Mouse (Mus musculus) lung, embryonic 14.5 days (tissue): ENCODE results near the gene Hipk2. TPM values are rescaled to one million over a fixed set of nuclear protein-coding genes. Genes with fewer than 3 reads are reported as not detected.

ENCODE experiments used
- ATAC-seq: fragments of 200-750 bp; cut with Nextera tagmentation; 2 replicates; pipeline ENCODE4 v1.8.0; 2017; ENCODE audit warnings: mild to moderate bottlenecking, moderate TSS enrichment, moderate library complexity; ENCODE audit not compliant: insufficient read depth
- DNase-seq: peaks from one replicate; pipeline ENCODE4 v3.0.0-alpha.2; 2015
- H3K27ac ChIP-seq: fragments of 300-500 bp; sonication (generic); 2 replicates; pipeline ENCODE4 v1.5.1; 2014; ENCODE audit warnings: low read depth, mild to moderate bottlenecking, moderate library complexity
- H3K27me3 ChIP-seq: fragments of 300-500 bp; sonication (generic); 2 replicates; pipeline ENCODE4 v1.6.1; 2014; ENCODE audit warnings: low read length, control low read depth; ENCODE audit not compliant: insufficient read depth
- H3K36me3 ChIP-seq: fragments of 300-500 bp; sonication (generic); 2 replicates; pipeline ENCODE4 v1.6.1; 2014; ENCODE audit warnings: control low read depth; ENCODE audit not compliant: insufficient read depth
- H3K4me1 ChIP-seq: fragments of 300-500 bp; sonication (generic); 2 replicates; pipeline ENCODE4 v1.6.1; 2014; ENCODE audit warnings: antibody characterized with exemption, control low read depth; ENCODE audit not compliant: insufficient read depth
- H3K4me2 ChIP-seq: fragments of 300-500 bp; sonication (generic); 2 replicates; pipeline ENCODE4 v1.6.1; 2014; ENCODE audit warnings: mild to moderate bottlenecking
- H3K4me3 ChIP-seq: fragments of 300-500 bp; sonication (generic); 2 replicates; pipeline ENCODE4 v1.5.1; 2014; ENCODE audit warnings: low read depth, low read length
- H3K9ac ChIP-seq: fragments of 300-500 bp; sonication (generic); 2 replicates; pipeline ENCODE4 v1.6.1; 2014
- H3K9me3 ChIP-seq: fragments of 300-500 bp; sonication (generic); 2 replicates; pipeline ENCODE4 v1.6.1; 2016; ENCODE audit warnings: low read depth, low read length, control low read depth
- CTCF ChIP-seq: IDR thresholded peaks from 2 replicates; pipeline ENCODE4 v1.5.1; 2016; ENCODE audit warnings: antibody characterized with exemption, low read depth
- WGBS: fragments of 180-500 bp; shearing (Covaris S2); extraction: QIAGEN DNeasy Blood & Tissue Kit; methylation state at CpG from one replicate; pipeline ENCODE4 v1.1.7; 2014; 5-methylcytosine and 5-hydroxymethylcytosine counted together
- polyA plus RNA-seq: library from polyadenylated mRNA; unstranded; fragments of >200 nt; fragmentation: Nextera tagmentation; extraction: Ambion mirVana; gene quantifications from 2 replicates; pipeline ENCODE4 v1.2.1, GENCODE M21; 2014

The Hipk2 gene
- polyA plus RNA-seq, 1 experiment from 2014 or later, result 20.8 TPM

GRCm38 (mm10) chr6:38755188-38755587 lies 120.8 kb downstream of the Hipk2 start:
- ATAC-seq, result no peak
- no peaks in the 10 kb centered on the region for H3K36me3 ChIP-seq
- H3K4me1 ChIP-seq, result no peaks in the 10 kb centered on the region; the same call in 1 of the 2 replicates
- H3K9ac ChIP-seq, result no peak overlapping the region
- no peak overlapping the region for H3K27ac ChIP-seq
- DNase-seq, result no peak
- no peak overlapping the region for H3K4me3 ChIP-seq
- TF ChIP-seq CTCF, result no peak
- H3K9me3 ChIP-seq, result no peaks in the 10 kb centered on the region
- 87% methylated on average over 2 of the region's 2 CpGs for WGBS
- H3K27me3 ChIP-seq, result no peaks in the 10 kb centered on the region
- H3K4me2 ChIP-seq, result no peak overlapping the region

- Histone ChIP-seq H3K36me3 (no peaks in the 10 kb centered on the region), H3K27ac (no peak overlapping the region), H3K9ac (no peak overlapping the region), H3K4me2 (no peak overlapping the region), H3K4me1 (no peaks in the 10 kb centered on the region; the same call in 1 of the 2 replicates), H3K4me3 (no peak overlapping the region), H3K27me3 (no peaks in the 10 kb centered on the region), H3K9me3 (no peaks in the 10 kb centered on the region)
- ATAC-seq, result no peak
- WGBS, result 67% methylated on average over 2 of the region's 2 CpGs
- no peak for DNase-seq
- TF ChIP-seq CTCF, result no peak
These were observed 122.2 kb downstream of the Hipk2 start for GRCm38 (mm10) chr6:38753729-38754128.

GRCm38 (mm10) chr6:38753025-38753424 lies 122.9 kb downstream of the Hipk2 start:
- no peak overlapping the region for H3K4me3 ChIP-seq
- no peak overlapping the region for H3K9ac ChIP-seq
- WGBS, result 48% methylated on average over 2 of the region's 2 CpGs
- no peaks in the 10 kb centered on the region; the same call in 1 of the 2 replicates for H3K4me1 ChIP-seq
- no peak for DNase-seq
- no peak overlapping the region for H3K27ac ChIP-seq
- no peak overlapping the region for H3K4me2 ChIP-seq
- no peak for ATAC-seq
- H3K36me3 ChIP-seq, result no peaks in the 10 kb centered on the region
- H3K9me3 ChIP-seq, result no peaks in the 10 kb centered on the region
- TF ChIP-seq CTCF, result no peak
- no peaks in the 10 kb centered on the region for H3K27me3 ChIP-seq

- Histone ChIP-seq H3K36me3 (no peaks in the 10 kb centered on the region), H3K27ac (no peak overlapping the region), H3K4me2 (no peak overlapping the region), H3K4me3 (no peak overlapping the region), H3K9me3 (no peaks in the 10 kb centered on the region), H3K4me1 (no peaks in the 10 kb centered on the region), H3K27me3 (no peaks in the 10 kb centered on the region), H3K9ac (no peak overlapping the region)
- 74% methylated on average over 6 of the region's 6 CpGs for WGBS
- ATAC-seq, result no peak
- TF ChIP-seq CTCF, result peak; percentile 30; the same call in 1 of the 2 replicates
- no peak for DNase-seq
These were observed 123.5 kb downstream of the Hipk2 start for GRCm38 (mm10) chr6:38752495-38752894.

- WGBS, result 79% methylated on average over 4 of the region's 4 CpGs
- peaks cover 29% of the 10 kb centered on the region for H3K36me3 ChIP-seq
These were observed 127.9 kb downstream of the Hipk2 start for GRCm38 (mm10) chr6:38748037-38748436.

GRCm38 (mm10) chr6:38743351-38743750 lies 132.6 kb downstream of the Hipk2 start:
- no peak for DNase-seq
- WGBS, result 92% methylated on average over 7 of the region's 7 CpGs

More at GRCm38 (mm10) chr6:38748037-38748436, 127.9 kb downstream of the Hipk2 start:
- Histone ChIP-seq H3K27me3 (no peaks in the 10 kb centered on the region), H3K4me3 (no peak overlapping the region), H3K9me3 (no peaks in the 10 kb centered on the region), H3K9ac (no peak overlapping the region), H3K27ac (no peak overlapping the region), H3K4me2 (no peak overlapping the region), H3K4me1 (no peaks in the 10 kb centered on the region)
- no peak for TF ChIP-seq CTCF
- ATAC-seq (no peak), DNase-seq (no peak)

GRCm38 (mm10) chr6:38742441-38742840 lies 133.5 kb downstream of the Hipk2 start:
- no peak for ATAC-seq
- 96% methylated on average over 3 of the region's 3 CpGs for WGBS
- no peak for TF ChIP-seq CTCF

More at GRCm38 (mm10) chr6:38743351-38743750, 132.6 kb downstream of the Hipk2 start:
- Histone ChIP-seq H3K4me3 (no peak overlapping the region), H3K27me3 (no peaks in the 10 kb centered on the region), H3K9ac (no peak overlapping the region), H3K27ac (no peak overlapping the region), H3K4me1 (no peaks in the 10 kb centered on the region), H3K9me3 (no peaks in the 10 kb centered on the region), H3K36me3 (peaks cover 57% of the 10 kb centered on the region), H3K4me2 (no peak overlapping the region)
- no peak for ATAC-seq
- TF ChIP-seq CTCF, result no peak

GRCm38 (mm10) chr6:38741024-38741423 lies 134.9 kb downstream of the Hipk2 start:
- no peak for DNase-seq
- Histone ChIP-seq H3K27me3 (no peaks in the 10 kb centered on the region), H3K4me1 (no peaks in the 10 kb centered on the region), H3K9me3 (no peaks in the 10 kb centered on the region), H3K36me3 (peaks cover 67% of the 10 kb centered on the region), H3K4me2 (no peak overlapping the region), H3K27ac (no peak overlapping the region), H3K9ac (no peak overlapping the region), H3K4me3 (no peak overlapping the region)
- no peak for TF ChIP-seq CTCF
- 94% methylated on average over 3 of the region's 3 CpGs for WGBS
- ATAC-seq, result no peak

More at GRCm38 (mm10) chr6:38742441-38742840, 133.5 kb downstream of the Hipk2 start:
- Histone ChIP-seq H3K4me3 (no peak overlapping the region), H3K36me3 (peaks cover 58% of the 10 kb centered on the region), H3K9me3 (no peaks in the 10 kb centered on the region), H3K27ac (no peak overlapping the region), H3K4me1 (no peaks in the 10 kb centered on the region), H3K27me3 (no peaks in the 10 kb centered on the region), H3K4me2 (no peak overlapping the region), H3K9ac (no peak overlapping the region)
- DNase-seq, result no peak
